Mouse (Mus musculus) neural tube, embryonic 15.5 days (tissue): ENCODE results near the gene Lrrc41. TPM values are rescaled to one million over a fixed set of nuclear protein-coding genes. Genes with fewer than 3 reads are reported as not detected.

Experiments
- ATAC-seq: fragments of 200-750 bp; cut with Nextera tagmentation; 2 replicates; pipeline ENCODE4 v1.8.0; 2017; ENCODE audit warnings: mild to moderate bottlenecking, moderate TSS enrichment, moderate library complexity; ENCODE audit not compliant: low FRiP score
- H3K27ac ChIP-seq: fragments of 300-500 bp; sonication (generic); replicated peaks from 2 replicates; pipeline ENCODE4 v1.5.1; 2015; ENCODE audit warnings: mild to moderate bottlenecking, inconsistent platforms
- H3K27me3 ChIP-seq: fragments of 300-500 bp; sonication (generic); replicated peaks from 2 replicates; pipeline ENCODE4 v1.6.1; 2015; ENCODE audit warnings: inconsistent platforms
- H3K36me3 ChIP-seq: fragments of 300-500 bp; sonication (generic); 2 replicates; pipeline ENCODE4 v1.6.1; 2015; ENCODE audit warnings: inconsistent platforms
- H3K4me1 ChIP-seq: fragments of 300-500 bp; sonication (generic); 2 replicates; pipeline ENCODE4 v1.6.1; 2015; ENCODE audit warnings: inconsistent platforms
- H3K4me2 ChIP-seq: fragments of 300-500 bp; sonication (generic); 2 replicates; pipeline ENCODE4 v1.6.1; 2015; ENCODE audit warnings: inconsistent platforms, mild to moderate bottlenecking, moderate library complexity
- H3K4me3 ChIP-seq: fragments of 300-500 bp; sonication (generic); replicated peaks from 2 replicates; pipeline ENCODE4 v1.5.1; 2015; ENCODE audit warnings: mild to moderate bottlenecking, inconsistent platforms
- H3K9ac ChIP-seq: fragments of 300-500 bp; sonication (generic); replicated peaks from 2 replicates; pipeline ENCODE4 v1.6.1; 2015; ENCODE audit warnings: mild to moderate bottlenecking, inconsistent platforms
- H3K9me3 ChIP-seq: fragments of 300-500 bp; sonication (generic); replicated peaks from 2 replicates; pipeline ENCODE4 v1.6.1; 2016; ENCODE audit warnings: inconsistent platforms
- WGBS: fragments of 180-500 bp; shearing (Covaris S2); methylation state at CpG from one replicate; pipeline ENCODE4 v1.1.7; 2015; ENCODE audit warnings: mixed read lengths; 5-methylcytosine and 5-hydroxymethylcytosine counted together
- polyA plus RNA-seq: library from polyadenylated mRNA; unstranded; fragments of >200 nt; fragmentation: Nextera tagmentation; extraction: Ambion mirVana; gene quantifications from 2 replicates; pipeline ENCODE4 v1.2.1, GENCODE M21; 2015

Lrrc41 gene
- polyA plus RNA-seq: 70.9 and 73.3 TPM in 2 replicates

DNA sequence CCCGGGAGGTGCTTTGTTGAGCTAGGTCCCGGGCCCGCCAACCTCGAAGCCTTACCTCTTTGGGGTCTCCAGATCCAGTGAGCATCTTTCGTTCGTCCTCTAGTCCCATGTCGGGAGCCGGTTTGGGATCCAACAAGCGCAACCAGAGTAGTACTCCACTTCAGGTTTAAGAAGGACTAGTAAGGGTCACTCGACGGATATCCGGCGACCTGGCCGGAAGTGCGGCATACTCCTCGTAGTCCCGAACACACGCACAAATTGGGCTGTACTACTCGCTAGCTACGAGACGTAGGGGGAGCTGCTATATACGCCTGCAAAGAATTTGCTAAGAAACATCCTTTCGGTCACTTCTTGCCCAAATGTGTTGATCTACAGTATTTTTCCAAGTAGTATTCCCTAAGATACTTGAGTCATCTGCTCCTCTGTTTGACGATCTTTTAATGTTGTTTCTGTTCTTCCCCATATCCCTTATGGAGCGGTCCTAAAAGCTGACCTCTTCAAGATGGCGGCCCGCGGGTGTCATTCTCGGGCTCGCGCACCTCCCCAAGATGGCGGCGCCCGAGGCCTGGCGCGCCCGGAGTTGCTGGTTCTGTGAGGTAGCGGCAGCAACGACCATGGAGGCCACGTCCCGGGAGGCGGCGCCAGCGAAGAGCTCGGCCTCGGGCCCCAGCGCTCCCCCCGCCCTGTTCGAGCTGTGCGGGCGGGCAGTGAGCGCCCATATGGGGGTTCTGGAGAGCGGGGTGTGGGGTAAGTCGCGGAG lies at the start of gene Lrrc41, which contains the start of gene Uqcrh:
TSS of gene Lrrc41 (plus strand) at position 409 of the 760 bp plus-strand sequence.
TSS of gene Uqcrh (minus strand) at position 211 of the 760 bp plus-strand sequence.
- Histone ChIP-seq H3K9me3 (no peaks in the 10 kb centered on the region), H3K27me3 (no peaks in the 10 kb centered on the region), H3K9ac (peak within 1 kb of the TSS; percentile 97), H3K27ac (peak within 1 kb of the TSS; percentile 95), H3K36me3 (peaks cover 5% of the 10 kb centered on the region), H3K4me3 (peak within 1 kb of the TSS; percentile 98), H3K4me1 (peaks cover 35% of the 10 kb centered on the region), H3K4me2 (peak within 1 kb of the TSS; percentile 89)
- under 1% methylated on average over 55 of the region's 55 CpGs for WGBS
- ATAC-seq: peak; percentile 95

DNA sequence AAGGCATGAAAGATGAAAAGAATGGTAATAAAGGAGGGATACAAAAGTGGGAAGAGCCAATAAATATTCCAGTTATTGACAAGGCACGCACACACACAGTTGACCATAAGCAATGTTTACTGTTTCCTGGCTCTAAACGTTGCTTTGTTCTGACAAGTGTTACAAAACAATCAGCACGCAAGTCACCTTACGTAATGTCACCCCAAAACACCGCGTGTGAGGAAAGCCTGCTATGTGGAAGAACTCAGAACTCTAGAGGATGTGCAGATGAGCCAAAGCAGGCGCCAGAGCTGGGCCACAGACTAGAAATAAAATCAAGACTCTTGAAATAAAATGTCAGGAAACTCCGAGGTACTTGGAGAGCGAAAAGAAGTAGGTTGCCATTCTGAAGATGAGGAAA lies 42.2 kb upstream of the Lrrc41 start:
- H3K4me1 ChIP-seq: no peaks in the 10 kb centered on the region
- H3K27me3 ChIP-seq: no peaks in the 10 kb centered on the region
- no peak for ATAC-seq
- H3K36me3 ChIP-seq: peaks cover 28% of the 10 kb centered on the region
- no peaks in the 10 kb centered on the region for H3K9me3 ChIP-seq
- H3K9ac ChIP-seq: no peak overlapping the region
- no peak overlapping the region for H3K4me2 ChIP-seq
- WGBS: 91% methylated on average over 9 of the region's 9 CpGs
- H3K27ac ChIP-seq: no peak overlapping the region
- no peak overlapping the region for H3K4me3 ChIP-seq

DNA sequence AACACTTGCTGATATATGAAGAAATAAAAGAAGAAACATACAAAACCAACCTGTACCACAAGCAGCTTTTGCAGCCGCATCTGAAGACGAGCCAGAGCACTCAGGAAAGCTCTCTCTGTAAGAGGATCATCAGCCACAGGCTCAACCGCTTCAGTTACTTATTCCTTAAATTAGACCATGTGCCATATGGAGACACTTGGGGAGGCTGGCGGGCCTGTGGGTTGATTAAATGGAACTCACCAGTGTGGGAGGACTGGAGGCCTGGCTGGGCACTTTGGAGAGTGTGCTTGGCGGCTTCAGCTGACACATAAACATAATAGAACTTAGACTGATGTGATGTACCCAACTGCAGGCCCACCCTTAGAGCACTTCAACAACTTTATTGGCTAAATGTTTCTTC lies 41.7 kb upstream of the Lrrc41 start:
- ATAC-seq: no peak
- Histone ChIP-seq H3K4me1 (no peaks in the 10 kb centered on the region), H3K27me3 (no peaks in the 10 kb centered on the region), H3K9ac (no peak overlapping the region), H3K27ac (no peak overlapping the region), H3K36me3 (peaks cover 28% of the 10 kb centered on the region), H3K4me2 (no peak overlapping the region), H3K4me3 (no peak overlapping the region), H3K9me3 (no peaks in the 10 kb centered on the region)
- WGBS: 92% methylated on average over 5 of the region's 5 CpGs

DNA sequence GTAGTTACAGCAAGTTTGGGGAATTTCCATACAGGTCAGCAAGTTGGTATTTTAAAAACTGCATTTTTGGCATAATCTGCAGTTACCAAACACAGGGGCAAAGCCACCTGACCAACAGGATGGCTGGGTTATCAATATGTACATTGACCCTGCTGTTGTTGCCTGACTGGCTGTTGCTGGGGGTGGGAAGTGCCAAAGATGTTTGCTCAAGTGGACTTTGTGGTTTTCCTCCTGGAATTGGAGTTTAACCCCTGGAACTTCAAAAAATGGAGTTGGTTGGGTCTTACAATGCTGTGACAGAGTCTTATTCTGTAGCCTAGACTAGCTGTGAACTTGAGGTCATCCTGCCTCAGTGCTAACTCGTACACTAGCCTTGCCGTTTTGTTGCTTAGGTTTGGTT lies 34.6 kb upstream of the Lrrc41 start:
- Histone ChIP-seq H3K4me1 (no peaks in the 10 kb centered on the region), H3K4me2 (no peak overlapping the region), H3K27me3 (no peaks in the 10 kb centered on the region), H3K36me3 (peaks cover 13% of the 10 kb centered on the region; the same call in 1 of the 2 replicates), H3K4me3 (no peak overlapping the region), H3K9me3 (no peaks in the 10 kb centered on the region), H3K27ac (no peak overlapping the region), H3K9ac (no peak overlapping the region)
- no peak for ATAC-seq
- 93% methylated on average over 2 of the region's 2 CpGs for whole genome bisulfite sequencing

DNA sequence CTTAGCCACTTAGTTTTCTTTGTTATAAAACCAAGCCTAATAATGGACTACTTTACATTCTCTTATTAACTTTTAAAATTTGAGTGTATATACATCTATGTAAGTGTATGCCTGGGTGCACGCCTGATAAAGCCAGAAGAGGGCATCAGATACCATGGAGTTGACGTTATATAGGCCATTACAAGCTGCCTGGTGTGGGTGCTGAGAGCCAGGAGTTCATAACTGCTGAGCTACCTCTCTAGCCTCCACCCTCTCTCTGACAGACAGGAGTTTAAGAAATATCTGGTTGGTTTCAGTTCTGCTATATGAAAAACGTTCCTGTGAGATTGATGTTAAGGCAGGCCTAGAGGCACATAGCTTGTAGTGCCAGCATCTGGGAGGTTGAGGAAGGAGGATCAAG lies 32.9 kb upstream of the Lrrc41 start:
- H3K9ac ChIP-seq: no peak overlapping the region
- no peaks in the 10 kb centered on the region for H3K27me3 ChIP-seq
- no peak overlapping the region for H3K4me3 ChIP-seq
- no peak for ATAC-seq
- whole genome bisulfite sequencing: 88% methylated on average over 3 of the region's 3 CpGs
- no peaks in the 10 kb centered on the region for H3K9me3 ChIP-seq
- H3K27ac ChIP-seq: no peak overlapping the region
- no peaks in the 10 kb centered on the region for H3K4me1 ChIP-seq
- H3K4me2 ChIP-seq: no peak overlapping the region
- peaks cover 13% of the 10 kb centered on the region; the same call in 1 of the 2 replicates for H3K36me3 ChIP-seq

DNA sequence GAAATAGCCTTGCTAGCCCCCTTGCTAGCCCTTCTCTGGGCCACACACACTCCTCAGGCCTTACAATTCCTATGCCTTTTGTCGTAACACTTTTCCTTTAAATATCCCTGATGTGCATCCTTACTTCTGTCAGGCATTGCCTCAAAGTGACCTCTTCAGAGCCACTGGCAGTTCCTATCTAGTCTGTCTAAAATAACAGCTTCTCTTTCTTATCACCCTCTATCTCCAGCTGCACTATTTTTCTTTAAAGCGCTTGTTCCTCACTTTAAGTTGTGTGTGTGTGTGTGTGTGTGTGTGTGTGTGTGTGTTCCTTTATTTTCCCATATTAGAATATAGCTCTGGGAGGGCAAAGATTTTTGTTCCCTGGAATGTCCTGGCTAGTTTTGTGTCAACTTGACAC lies 28.5 kb upstream of the Lrrc41 start:
- Histone ChIP-seq H3K27ac (no peak overlapping the region), H3K4me3 (no peak overlapping the region), H3K36me3 (peaks cover 3% of the 10 kb centered on the region; the same call in 1 of the 2 replicates), H3K27me3 (no peaks in the 10 kb centered on the region), H3K4me2 (no peak overlapping the region), H3K9me3 (no peaks in the 10 kb centered on the region), H3K9ac (no peak overlapping the region), H3K4me1 (no peaks in the 10 kb centered on the region)
- 95% methylated on average over 2 of the region's 2 CpGs for WGBS
- ATAC-seq: no peak

DNA sequence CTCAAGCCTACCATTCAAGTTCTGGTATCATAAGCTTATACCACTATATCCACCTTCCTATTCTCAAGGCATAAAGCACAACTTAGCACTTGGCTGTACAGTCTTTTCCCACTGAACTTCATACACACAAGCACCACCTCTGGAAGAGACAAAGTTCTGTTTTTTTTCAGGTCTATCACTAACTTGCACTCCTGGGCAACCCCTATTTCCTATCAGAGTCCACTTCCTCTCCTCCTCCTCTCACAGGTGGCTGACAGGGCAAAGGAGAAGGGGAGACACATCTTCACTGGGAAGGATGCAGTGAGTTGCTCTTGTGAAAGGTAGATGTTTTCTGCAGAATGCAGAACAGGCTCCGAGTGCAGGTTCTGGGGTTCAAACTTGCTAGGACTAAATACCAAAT lies 27.4 kb upstream of the Lrrc41 start:
- 93% methylated on average over 1 of the region's 1 CpGs for WGBS
- ATAC-seq: no peak
- H3K9me3 ChIP-seq: no peaks in the 10 kb centered on the region

DNA sequence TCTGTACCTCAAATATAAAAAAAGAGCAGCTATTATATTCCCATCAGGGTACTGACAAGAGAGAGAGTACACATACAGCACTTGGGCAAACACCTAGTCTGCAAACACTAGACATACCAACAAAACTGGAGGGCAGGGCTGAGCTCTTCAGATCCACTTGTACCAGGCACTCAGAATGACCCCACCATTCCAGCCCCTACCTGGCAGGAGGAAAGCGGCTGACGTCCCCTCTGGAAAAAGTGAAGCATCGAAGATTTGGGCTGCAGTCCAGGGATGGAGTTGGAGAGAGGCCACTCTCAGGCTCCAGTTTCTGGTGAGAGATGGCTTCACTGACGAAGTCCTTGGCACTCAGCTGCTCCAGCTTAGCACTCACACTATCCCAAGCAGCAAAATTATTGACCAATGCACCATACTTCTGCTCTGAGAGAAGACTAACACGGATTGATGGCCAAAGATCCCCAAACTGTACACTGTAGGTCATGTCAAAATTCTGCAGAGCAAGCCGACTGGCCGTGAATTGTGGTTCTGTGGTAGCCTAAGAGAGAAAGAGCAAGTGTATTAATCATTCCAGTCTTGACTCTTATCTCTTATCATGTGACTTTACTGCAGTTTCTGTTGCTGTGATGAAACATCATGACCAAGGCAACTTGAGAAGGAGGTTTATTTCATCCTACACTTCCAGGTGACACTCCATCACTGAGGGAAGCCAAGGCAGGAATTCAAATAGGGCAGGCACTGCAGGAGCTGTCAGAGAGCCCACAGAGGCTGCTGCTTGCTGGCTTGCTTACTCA lies 26.7 kb upstream of the Lrrc41 start:
- H3K27me3 ChIP-seq: no peaks in the 10 kb centered on the region
- 81% methylated on average over 7 of the region's 7 CpGs for WGBS
- no peak for ATAC-seq
- H3K4me2 ChIP-seq: no peak overlapping the region
- H3K27ac ChIP-seq: no peak overlapping the region
- H3K36me3 ChIP-seq: peaks cover 3% of the 10 kb centered on the region; the same call in 1 of the 2 replicates
- H3K4me3 ChIP-seq: no peak overlapping the region
- no peak overlapping the region for H3K9ac ChIP-seq
- H3K9me3 ChIP-seq: no peaks in the 10 kb centered on the region
- H3K4me1 ChIP-seq: peaks cover 11% of the 10 kb centered on the region

More for the DNA sequence above, 27.4 kb upstream of the Lrrc41 start:
- Histone ChIP-seq H3K4me2 (no peak overlapping the region), H3K4me1 (peaks cover 4% of the 10 kb centered on the region), H3K4me3 (no peak overlapping the region), H3K9ac (no peak overlapping the region), H3K27me3 (no peaks in the 10 kb centered on the region), H3K27ac (no peak overlapping the region), H3K36me3 (peaks cover 3% of the 10 kb centered on the region; the same call in 1 of the 2 replicates)

DNA sequence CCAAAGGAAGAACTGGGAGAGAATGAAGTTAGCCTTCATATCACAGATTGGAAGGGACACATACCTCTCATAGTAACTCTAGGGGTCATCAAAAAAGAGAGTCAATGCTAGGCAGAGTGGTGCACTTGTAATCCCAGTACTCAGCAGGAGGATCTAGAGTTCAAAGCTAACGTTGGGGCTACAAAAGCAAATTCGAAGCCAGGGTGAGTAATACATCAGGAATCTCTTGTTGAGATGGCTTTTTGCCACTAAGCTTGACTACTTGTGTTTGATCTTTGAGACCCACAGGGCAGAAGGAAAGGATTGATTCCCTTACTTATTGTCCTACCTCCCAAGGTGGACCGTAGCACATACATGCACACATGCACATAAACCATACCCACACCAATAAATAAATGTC lies 25.9 kb upstream of the Lrrc41 start:
- H3K4me2 ChIP-seq: no peak overlapping the region
- WGBS: 87% methylated on average over 3 of the region's 3 CpGs
- no peak for ATAC-seq
- H3K4me3 ChIP-seq: no peak overlapping the region
- H3K27me3 ChIP-seq: no peaks in the 10 kb centered on the region
- H3K27ac ChIP-seq: no peak overlapping the region
- H3K9ac ChIP-seq: no peak overlapping the region
- no peaks in the 10 kb centered on the region for H3K9me3 ChIP-seq
- peaks cover 13% of the 10 kb centered on the region for H3K4me1 ChIP-seq
- H3K36me3 ChIP-seq: no peaks in the 10 kb centered on the region; the same call in 1 of the 2 replicates

DNA sequence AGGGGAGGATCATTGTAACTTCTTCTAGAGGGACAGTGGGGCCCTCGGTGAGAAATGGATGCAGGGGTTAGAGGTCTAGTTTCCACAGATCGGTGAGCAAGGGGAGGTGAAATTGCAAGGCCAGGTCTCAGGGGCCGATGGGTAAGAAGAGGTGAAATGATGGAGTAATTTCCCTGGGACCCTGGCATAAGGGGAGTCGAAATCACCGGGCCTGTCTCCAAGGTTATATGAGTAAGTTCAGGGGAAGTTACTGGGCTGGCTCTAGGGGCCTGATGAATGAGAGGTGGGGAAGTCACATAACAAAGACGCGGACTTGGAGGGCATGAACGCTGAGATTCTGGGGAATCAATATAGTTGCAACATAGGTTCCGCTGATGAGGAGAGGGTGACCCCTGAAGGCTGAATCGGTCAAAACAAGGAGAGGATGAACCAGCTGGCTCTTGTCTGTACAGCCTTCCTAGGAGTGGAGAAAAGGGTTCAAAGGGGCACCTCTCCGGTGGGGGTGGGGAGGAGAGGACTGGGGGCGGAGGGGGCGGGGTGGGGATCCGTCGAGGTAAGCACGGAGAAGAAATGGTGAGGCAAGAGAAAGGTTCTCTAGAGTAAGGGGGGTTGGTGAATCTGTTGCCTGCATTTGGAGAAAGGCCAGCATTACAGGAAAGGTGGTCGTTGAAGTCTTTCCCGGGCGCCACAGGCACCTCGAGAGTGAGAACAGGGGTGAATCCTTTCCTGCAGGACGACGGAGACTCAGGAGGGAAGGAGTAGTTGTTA lies 22.4 kb upstream of the Lrrc41 start:
- H3K27ac ChIP-seq: peak overlapping the region; percentile 92
- H3K36me3 ChIP-seq: no peaks in the 10 kb centered on the region
- H3K4me1 ChIP-seq: peaks cover 18% of the 10 kb centered on the region
- H3K9me3 ChIP-seq: no peaks in the 10 kb centered on the region
- H3K27me3 ChIP-seq: no peaks in the 10 kb centered on the region
- WGBS: 9% methylated on average over 22 of the region's 22 CpGs
- peak; percentile 66 for ATAC-seq
- peak overlapping the region; percentile 57 for H3K9ac ChIP-seq
- H3K4me2 ChIP-seq: peak overlapping the region; percentile 81
- peak overlapping the region; percentile 64 for H3K4me3 ChIP-seq

DNA sequence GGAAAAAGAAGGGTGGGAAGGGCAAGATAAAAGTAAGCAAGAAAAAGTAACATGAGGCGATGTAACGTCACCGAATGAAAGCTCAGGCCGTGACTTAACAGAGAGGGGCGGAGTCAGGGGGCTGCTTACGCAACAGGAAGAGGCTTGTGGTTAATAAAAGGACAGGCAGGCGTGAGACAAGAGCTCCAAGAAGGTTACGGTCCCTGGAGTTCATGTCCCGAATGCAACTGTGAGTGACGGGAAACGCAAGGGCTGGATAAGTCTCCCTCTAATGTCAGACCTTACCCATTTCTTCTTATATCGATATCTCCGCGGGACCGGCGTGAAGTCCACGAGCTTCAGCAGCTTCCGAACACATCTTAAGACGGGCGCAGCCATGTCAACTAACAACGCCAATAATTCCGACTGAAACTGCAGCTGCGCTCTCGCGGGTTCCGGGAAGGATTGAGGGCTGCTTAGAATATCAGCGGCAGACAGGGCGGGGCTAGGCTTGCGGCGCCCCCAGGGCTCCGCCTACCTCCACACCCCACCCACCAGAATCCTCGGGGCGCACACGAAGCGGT lies 21.6 kb upstream of the Lrrc41 start, which contains the start of gene Nsun4:
TSS of gene Nsun4 (minus strand) at position 478 of the 563 bp plus-strand sequence.
- Histone ChIP-seq H3K9ac (peak within 1 kb of the TSS; percentile 57), H3K4me1 (peaks cover 18% of the 10 kb centered on the region), H3K27me3 (no peaks in the 10 kb centered on the region), H3K4me3 (peak within 1 kb of the TSS; percentile 64), H3K27ac (peak within 1 kb of the TSS; percentile 92), H3K9me3 (no peaks in the 10 kb centered on the region), H3K36me3 (no peaks in the 10 kb centered on the region), H3K4me2 (peak within 1 kb of the TSS; percentile 81)
- WGBS: under 1% methylated on average over 35 of the region's 35 CpGs
- ATAC-seq: peak; percentile 94
